Mouse (Mus musculus) small intestine, adult 2 months (tissue): ENCODE results near the gene Zfp326.

Experiments
- CTCF ChIP-seq: fragments of 200-500 bp; IDR thresholded peaks from 2 replicates; pipeline ENCODE4 v1.5.1; 2012; ENCODE audit warnings: low read depth, mild to moderate bottlenecking, control low read depth, inconsistent platforms, low read length, moderate library complexity, mixed read lengths; ENCODE audit not compliant: insufficient replicate concordance, insufficient read length; ENCODE audit errors: extremely low read depth
- POLR2A ChIP-seq: fragments of 200-500 bp; IDR thresholded peaks from 2 replicates; pipeline ENCODE4 v1.6.1; 2012; ENCODE audit warnings: low read depth, mild to moderate bottlenecking, control low read depth, inconsistent platforms, low read length, moderate library complexity

DNA sequence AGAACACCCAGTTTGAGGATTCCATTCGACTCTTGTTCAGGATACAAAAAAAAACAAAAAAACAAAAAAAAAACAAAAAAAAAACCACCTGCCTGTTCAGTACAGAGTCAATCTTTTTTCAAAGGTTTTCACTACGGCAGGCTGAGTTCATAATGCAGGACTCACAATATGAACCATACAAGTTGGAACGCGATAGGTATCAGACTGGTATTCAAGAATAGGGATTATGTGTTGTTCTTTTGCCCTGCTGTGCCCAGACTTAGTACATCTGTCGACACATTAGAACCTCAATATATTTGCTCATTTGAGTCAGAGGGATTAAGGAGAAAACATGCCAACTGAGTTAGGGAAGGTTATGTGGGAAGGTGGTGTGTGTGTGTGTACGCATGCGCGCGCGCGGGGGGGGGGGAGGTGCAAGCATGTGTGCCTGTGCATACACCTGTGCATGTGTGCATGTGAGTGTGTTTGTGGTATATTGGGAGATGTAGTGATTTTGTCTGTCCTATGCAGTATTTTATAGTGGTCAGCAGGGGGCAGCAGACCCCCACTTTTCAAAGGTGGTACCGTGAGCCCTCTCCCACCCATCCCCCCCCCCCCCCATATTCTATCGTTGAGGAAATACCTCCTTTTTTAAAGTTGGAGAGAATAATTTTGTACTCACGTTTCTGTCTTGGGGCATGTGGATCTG is 49.3 kb downstream of the Zfp326 start:
- TF ChIP-seq CTCF (peak; percentile 36; the same call in 1 of the 2 replicates), POLR2A (no peak)
